Mouse (Mus musculus): ENCODE results near the gene Pde4d. TPM values are rescaled to one million over a fixed set of nuclear protein-coding genes. Genes with fewer than 3 reads are reported as not detected.

The Pde4d gene
- polyA plus RNA-seq, 1 experiment from 2014 or later, result 32.1 TPM

DNA sequence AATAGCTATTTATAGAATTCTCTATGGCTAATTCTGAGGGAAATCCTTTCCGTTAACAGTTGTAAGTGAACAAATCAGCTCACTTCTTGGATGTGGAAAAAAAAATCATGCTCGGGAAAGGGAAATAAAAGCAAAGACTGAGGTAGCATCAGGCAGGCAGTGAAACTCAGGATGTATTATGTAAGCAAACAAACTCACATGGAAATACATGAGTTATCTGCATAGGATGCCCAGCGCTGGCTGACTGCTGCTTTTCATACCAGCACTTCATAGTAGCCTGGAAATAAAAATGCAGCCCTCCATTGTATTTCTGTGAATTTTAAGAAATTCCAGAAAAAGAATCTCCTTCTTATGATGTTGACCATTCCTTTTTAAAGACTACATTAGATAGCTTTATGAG is 1237.2 kb downstream of the Pde4d start:
- no peak overlapping the region for H3K27ac ChIP-seq (ENCODE audit: low read depth, low read length)
- no peak overlapping the region for H3K9ac ChIP-seq (replicated peaks; ENCODE audit: low read depth, low read length)
- no peak overlapping the region for H3K4me3 ChIP-seq (ENCODE audit: low read depth, low read length)
- 0 out of 2 replicates have a peak, but pooled peaks cover 4% of the 10 kb centered on the region for H3K4me1 ChIP-seq (ENCODE audit: control insufficient read depth, insufficient read depth, low read length)
- H3K9me3 ChIP-seq (ENCODE audit: control insufficient read depth, low read length), result no peaks in the 10 kb centered on the region
- no peaks in the 10 kb centered on the region for H3K27me3 ChIP-seq (ENCODE audit: control insufficient read depth, insufficient read depth, low read length)
- H3K4me2 ChIP-seq (ENCODE audit: low read depth, low read length), result no peak overlapping the region
- 60% methylated on average over 3 of the region's 3 CpGs for WGBS
- H3K36me3 ChIP-seq (ENCODE audit: control insufficient read depth, insufficient read depth, low read length), result no peaks in the 10 kb centered on the region
- no peak for ATAC-seq (ENCODE audit: low read depth)

DNA sequence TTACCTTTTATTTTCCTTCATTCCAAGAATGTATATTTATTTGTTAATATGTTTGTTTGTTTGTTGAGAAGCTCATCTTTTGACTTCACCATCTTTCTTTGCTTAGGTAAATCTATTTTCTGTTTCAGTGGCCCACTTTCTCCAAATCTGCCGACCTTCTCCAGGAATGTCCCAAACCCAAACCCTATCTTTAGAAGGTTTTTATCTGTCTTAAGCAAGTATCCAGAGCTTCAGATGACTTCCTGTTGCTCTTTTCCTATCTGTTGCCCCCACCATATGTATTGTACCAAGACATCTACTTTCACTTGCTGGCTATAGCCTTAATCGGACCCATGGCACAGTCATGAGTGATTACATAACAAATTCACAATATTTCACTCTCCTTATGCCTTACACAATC is 1238.4 kb downstream of the Pde4d start:
- Histone ChIP-seq H3K36me3 (ENCODE audit: control insufficient read depth, insufficient read depth, low read length) (no peaks in the 10 kb centered on the region), H3K27ac (ENCODE audit: low read depth, low read length) (no peak overlapping the region), H3K4me3 (ENCODE audit: low read depth, low read length) (no peak overlapping the region), H3K9ac (replicated peaks; ENCODE audit: low read depth, low read length) (no peak overlapping the region), H3K4me2 (ENCODE audit: low read depth, low read length) (no peak overlapping the region), H3K4me1 (ENCODE audit: control insufficient read depth, insufficient read depth, low read length) (0 out of 2 replicates have a peak, but pooled peaks cover 4% of the 10 kb centered on the region), H3K27me3 (ENCODE audit: control insufficient read depth, insufficient read depth, low read length) (no peaks in the 10 kb centered on the region), H3K9me3 (ENCODE audit: control insufficient read depth, low read length) (no peaks in the 10 kb centered on the region)
- WGBS, result 89% methylated on average over 2 of the region's 2 CpGs
- ATAC-seq (ENCODE audit: low read depth), result no peak

DNA sequence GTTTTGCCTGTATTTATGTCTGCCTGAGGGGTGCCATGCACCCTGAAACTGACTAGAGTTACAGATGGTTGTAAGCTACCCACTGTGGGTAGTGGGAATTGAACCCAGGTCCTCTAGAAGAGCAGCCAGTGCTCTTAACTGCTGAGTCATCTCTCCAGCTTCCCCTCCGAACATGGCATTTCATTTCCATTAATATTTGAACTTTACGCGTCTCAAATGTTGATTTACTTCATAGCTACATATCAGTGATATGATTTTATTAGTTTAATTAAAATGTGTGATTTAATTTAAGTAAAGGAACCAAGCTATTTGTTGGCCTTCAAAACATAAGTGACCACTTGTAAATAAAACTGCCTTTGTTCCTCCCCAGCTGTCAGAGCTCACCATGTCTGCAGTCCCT is 1239.4 kb downstream of the Pde4d start:
- Histone ChIP-seq H3K9me3 (ENCODE audit: control insufficient read depth, low read length) (no peaks in the 10 kb centered on the region), H3K4me2 (ENCODE audit: low read depth, low read length) (no peak overlapping the region), H3K9ac (replicated peaks; ENCODE audit: low read depth, low read length) (no peak overlapping the region), H3K36me3 (ENCODE audit: control insufficient read depth, insufficient read depth, low read length) (no peaks in the 10 kb centered on the region), H3K4me3 (ENCODE audit: low read depth, low read length) (no peak overlapping the region), H3K27ac (ENCODE audit: low read depth, low read length) (no peak overlapping the region), H3K27me3 (ENCODE audit: control insufficient read depth, insufficient read depth, low read length) (no peaks in the 10 kb centered on the region), H3K4me1 (ENCODE audit: control insufficient read depth, insufficient read depth, low read length) (0 out of 2 replicates have a peak, but pooled peaks cover 4% of the 10 kb centered on the region)
- WGBS, result 92% methylated on average over 3 of the region's 3 CpGs
- ATAC-seq (ENCODE audit: low read depth), result no peak

DNA sequence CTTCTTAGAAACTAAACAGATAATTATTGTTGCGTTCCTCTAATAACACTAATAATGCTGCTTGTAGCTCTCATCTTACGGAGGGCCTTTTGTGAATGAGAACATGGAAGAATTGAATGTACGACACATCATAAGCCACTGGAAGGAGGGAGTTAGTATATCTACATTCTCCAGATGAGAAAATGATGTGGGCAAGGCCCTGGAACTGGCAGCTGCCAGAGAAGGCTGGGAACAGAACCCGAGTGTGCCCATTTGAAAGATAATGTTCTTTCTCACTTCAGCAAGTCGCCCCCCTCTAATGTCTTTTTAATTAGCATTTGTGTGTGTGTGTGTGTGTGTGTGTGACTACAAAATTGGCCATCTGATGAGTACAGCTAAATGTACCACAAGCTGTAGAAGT is 1240.8 kb downstream of the Pde4d start:
- Histone ChIP-seq H3K9me3 (ENCODE audit: control insufficient read depth, low read length) (no peaks in the 10 kb centered on the region), H3K9ac (replicated peaks; ENCODE audit: low read depth, low read length) (no peak overlapping the region), H3K27me3 (ENCODE audit: control insufficient read depth, insufficient read depth, low read length) (no peaks in the 10 kb centered on the region), H3K27ac (ENCODE audit: low read depth, low read length) (no peak overlapping the region), H3K4me2 (ENCODE audit: low read depth, low read length) (no peak overlapping the region), H3K36me3 (ENCODE audit: control insufficient read depth, insufficient read depth, low read length) (no peaks in the 10 kb centered on the region), H3K4me3 (ENCODE audit: low read depth, low read length) (no peak overlapping the region), H3K4me1 (ENCODE audit: control insufficient read depth, insufficient read depth, low read length) (no peaks in the 10 kb centered on the region)
- WGBS, result 75% methylated on average over 5 of the region's 5 CpGs
- ATAC-seq (ENCODE audit: low read depth), result no peak

DNA sequence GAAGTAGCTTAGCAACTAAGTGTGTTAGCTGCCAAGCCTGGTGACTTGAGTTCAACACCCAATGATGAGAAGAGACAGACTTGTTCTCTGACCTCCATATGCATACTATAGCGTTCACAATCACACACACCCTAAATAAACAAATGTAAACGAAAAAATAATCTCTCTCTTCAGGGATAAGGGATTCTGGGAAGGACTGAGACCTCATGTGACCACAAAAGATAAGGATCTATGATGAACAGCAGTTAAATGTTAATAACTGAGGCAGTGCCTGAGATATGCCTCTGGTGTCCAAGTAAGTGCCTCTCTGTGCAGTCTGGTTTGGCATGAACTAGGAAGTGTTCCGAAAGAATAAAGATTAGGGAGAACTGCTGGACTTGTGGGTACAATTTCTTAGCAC is 1243.1 kb downstream of the Pde4d start:
- Histone ChIP-seq H3K4me2 (ENCODE audit: low read depth, low read length) (no peak overlapping the region), H3K9ac (replicated peaks; ENCODE audit: low read depth, low read length) (no peak overlapping the region), H3K36me3 (ENCODE audit: control insufficient read depth, insufficient read depth, low read length) (no peaks in the 10 kb centered on the region), H3K4me1 (ENCODE audit: control insufficient read depth, insufficient read depth, low read length) (no peaks in the 10 kb centered on the region), H3K27ac (ENCODE audit: low read depth, low read length) (no peak overlapping the region), H3K27me3 (ENCODE audit: control insufficient read depth, insufficient read depth, low read length) (no peaks in the 10 kb centered on the region), H3K9me3 (ENCODE audit: control insufficient read depth, low read length) (no peaks in the 10 kb centered on the region), H3K4me3 (ENCODE audit: low read depth, low read length) (no peak overlapping the region)
- 64% methylated on average over 3 of the region's 3 CpGs for WGBS
- no peak for ATAC-seq (ENCODE audit: low read depth)

DNA sequence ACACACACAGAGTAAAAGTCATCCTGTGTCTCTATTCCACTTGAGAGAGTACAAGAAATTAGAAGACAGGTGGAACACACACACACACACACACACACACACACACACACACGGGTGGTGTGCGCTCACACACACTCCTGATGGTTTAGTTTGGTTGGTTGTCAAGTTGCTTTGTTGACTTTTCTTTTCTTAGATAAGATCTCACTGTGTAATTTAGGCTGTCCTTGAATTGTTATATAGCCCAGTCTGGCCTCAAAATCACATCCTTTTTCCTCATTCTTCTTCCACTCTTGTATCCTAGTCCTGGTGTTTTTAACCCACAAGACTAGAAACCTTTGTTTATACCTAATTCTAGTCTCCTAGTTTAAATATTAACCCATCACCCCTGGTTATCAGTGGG is 1244.0 kb downstream of the Pde4d start:
- Histone ChIP-seq H3K9ac (replicated peaks; ENCODE audit: low read depth, low read length) (no peak overlapping the region), H3K27me3 (ENCODE audit: control insufficient read depth, insufficient read depth, low read length) (no peaks in the 10 kb centered on the region), H3K27ac (ENCODE audit: low read depth, low read length) (no peak overlapping the region), H3K4me3 (ENCODE audit: low read depth, low read length) (no peak overlapping the region), H3K36me3 (ENCODE audit: control insufficient read depth, insufficient read depth, low read length) (no peaks in the 10 kb centered on the region), H3K4me2 (ENCODE audit: low read depth, low read length) (no peak overlapping the region), H3K9me3 (ENCODE audit: control insufficient read depth, low read length) (no peaks in the 10 kb centered on the region), H3K4me1 (ENCODE audit: control insufficient read depth, insufficient read depth, low read length) (no peaks in the 10 kb centered on the region)
- 84% methylated on average over 2 of the region's 2 CpGs for WGBS
- no peak for ATAC-seq (ENCODE audit: low read depth)

DNA sequence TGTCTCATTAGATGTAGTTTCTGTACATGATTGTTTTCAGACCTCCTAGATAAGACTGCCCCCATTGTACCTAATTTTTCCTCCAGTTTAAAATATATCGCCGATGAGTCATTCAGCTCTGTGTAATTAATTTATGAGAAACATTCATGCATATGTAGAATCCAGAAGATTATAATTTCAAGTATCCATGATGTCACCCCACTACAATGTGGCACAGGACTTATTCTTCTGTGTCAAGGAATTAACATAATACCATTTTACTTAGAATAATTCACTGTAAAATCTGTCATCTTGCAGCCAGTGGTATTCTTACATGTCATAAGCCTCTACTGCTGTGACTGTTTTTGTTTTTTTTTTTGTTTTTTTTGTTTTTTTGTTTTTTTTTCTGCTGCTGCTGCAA is 1244.5 kb downstream of the Pde4d start:
- Histone ChIP-seq H3K9me3 (ENCODE audit: control insufficient read depth, low read length) (no peaks in the 10 kb centered on the region), H3K4me2 (ENCODE audit: low read depth, low read length) (no peak overlapping the region), H3K27ac (ENCODE audit: low read depth, low read length) (no peak overlapping the region), H3K9ac (replicated peaks; ENCODE audit: low read depth, low read length) (no peak overlapping the region), H3K36me3 (ENCODE audit: control insufficient read depth, insufficient read depth, low read length) (no peaks in the 10 kb centered on the region), H3K27me3 (ENCODE audit: control insufficient read depth, insufficient read depth, low read length) (no peaks in the 10 kb centered on the region), H3K4me3 (ENCODE audit: low read depth, low read length) (no peak overlapping the region), H3K4me1 (ENCODE audit: control insufficient read depth, insufficient read depth, low read length) (no peaks in the 10 kb centered on the region)
- no peak for ATAC-seq (ENCODE audit: low read depth)
- 79% methylated on average over 2 of the region's 2 CpGs for WGBS

DNA sequence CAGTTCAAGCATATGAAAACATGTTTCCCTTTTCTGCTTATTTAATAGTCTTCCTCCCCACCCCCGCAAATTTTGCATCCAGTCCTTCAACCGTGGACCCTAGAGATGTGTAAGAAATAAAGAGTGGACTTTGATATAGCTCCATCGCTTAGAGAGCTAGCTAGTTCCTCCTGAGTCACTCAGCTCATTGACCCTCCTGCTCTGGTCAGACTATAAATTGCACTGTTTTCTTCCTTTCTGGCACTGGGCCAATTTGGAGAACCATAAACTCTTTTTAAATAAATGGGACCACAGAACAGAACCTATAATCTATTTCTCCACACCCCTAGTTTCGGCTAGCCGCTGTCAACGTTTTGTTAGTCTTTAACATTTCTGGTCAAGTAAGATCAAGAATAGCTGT is 1245.3 kb downstream of the Pde4d start:
- H3K36me3 ChIP-seq (ENCODE audit: control insufficient read depth, insufficient read depth, low read length), result no peaks in the 10 kb centered on the region
- H3K27ac ChIP-seq (ENCODE audit: low read depth, low read length), result no peak overlapping the region
- ATAC-seq (ENCODE audit: low read depth), result no peak
- H3K4me3 ChIP-seq (ENCODE audit: low read depth, low read length), result no peak overlapping the region
- no peak overlapping the region for H3K4me2 ChIP-seq (ENCODE audit: low read depth, low read length)
- no peak overlapping the region for H3K9ac ChIP-seq (replicated peaks; ENCODE audit: low read depth, low read length)
- H3K9me3 ChIP-seq (ENCODE audit: control insufficient read depth, low read length), result no peaks in the 10 kb centered on the region
- WGBS, result 53% methylated on average over 6 of the region's 6 CpGs
- H3K27me3 ChIP-seq (ENCODE audit: control insufficient read depth, insufficient read depth, low read length), result no peaks in the 10 kb centered on the region
- no peaks in the 10 kb centered on the region for H3K4me1 ChIP-seq (ENCODE audit: control insufficient read depth, insufficient read depth, low read length)

DNA sequence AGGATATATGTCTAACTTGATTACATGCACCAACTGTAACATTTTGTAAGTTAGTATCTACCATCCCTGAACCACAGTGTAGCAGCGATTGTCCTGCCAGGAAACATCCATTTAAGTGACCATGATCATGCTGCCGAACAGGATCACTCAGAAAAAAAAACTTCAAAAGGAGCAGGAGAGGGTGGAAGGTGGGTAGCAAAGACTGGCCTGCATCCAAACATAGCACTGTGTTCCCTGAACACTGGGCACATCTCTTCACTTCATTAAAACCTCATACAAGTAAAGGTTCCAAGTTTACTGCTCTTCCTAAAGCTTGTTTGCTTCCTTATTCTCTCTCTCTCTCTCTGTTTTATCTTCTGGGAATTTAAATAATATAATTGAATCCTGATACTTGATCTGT is 1256.4 kb downstream of the Pde4d start:
- Histone ChIP-seq H3K4me2 (ENCODE audit: low read depth, low read length) (no peak overlapping the region), H3K9me3 (ENCODE audit: control insufficient read depth, low read length) (no peaks in the 10 kb centered on the region), H3K4me1 (ENCODE audit: control insufficient read depth, insufficient read depth, low read length) (no peaks in the 10 kb centered on the region), H3K27me3 (ENCODE audit: control insufficient read depth, insufficient read depth, low read length) (no peaks in the 10 kb centered on the region), H3K4me3 (ENCODE audit: low read depth, low read length) (no peak overlapping the region), H3K9ac (replicated peaks; ENCODE audit: low read depth, low read length) (no peak overlapping the region), H3K36me3 (ENCODE audit: control insufficient read depth, insufficient read depth, low read length) (no peaks in the 10 kb centered on the region), H3K27ac (ENCODE audit: low read depth, low read length) (no peak overlapping the region)
- 63% methylated on average over 2 of the region's 2 CpGs for WGBS
- no peak for ATAC-seq (ENCODE audit: low read depth)

DNA sequence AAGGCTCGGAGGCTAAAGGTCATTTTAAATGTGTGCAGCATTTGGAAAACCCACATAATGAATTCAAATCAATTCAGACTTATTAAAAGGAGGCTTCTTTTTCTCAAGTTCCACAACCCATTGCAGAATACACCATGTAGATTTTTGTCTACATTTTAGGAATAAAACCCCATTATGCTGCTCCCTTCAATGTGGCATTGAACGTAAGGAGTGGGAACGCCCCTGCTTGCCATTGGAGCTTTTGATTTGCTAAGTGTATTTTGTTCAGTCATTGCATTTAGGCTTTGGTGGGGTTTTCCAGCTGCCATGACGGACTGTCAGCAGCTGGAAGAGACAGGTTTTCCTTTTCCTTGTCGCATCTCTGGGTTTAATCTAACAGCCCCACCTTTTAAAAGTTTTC is 1256.8 kb downstream of the Pde4d start:
- no peaks in the 10 kb centered on the region for H3K36me3 ChIP-seq (ENCODE audit: control insufficient read depth, insufficient read depth, low read length)
- H3K4me1 ChIP-seq (ENCODE audit: control insufficient read depth, insufficient read depth, low read length), result no peaks in the 10 kb centered on the region
- WGBS, result 69% methylated on average over 5 of the region's 5 CpGs
- H3K27ac ChIP-seq (ENCODE audit: low read depth, low read length), result no peak overlapping the region
- H3K27me3 ChIP-seq (ENCODE audit: control insufficient read depth, insufficient read depth, low read length), result no peaks in the 10 kb centered on the region
- ATAC-seq (ENCODE audit: low read depth), result no peak
- no peak overlapping the region for H3K4me2 ChIP-seq (ENCODE audit: low read depth, low read length)
- H3K9me3 ChIP-seq (ENCODE audit: control insufficient read depth, low read length), result no peaks in the 10 kb centered on the region
- no peak overlapping the region for H3K9ac ChIP-seq (replicated peaks; ENCODE audit: low read depth, low read length)
- no peak overlapping the region for H3K4me3 ChIP-seq (ENCODE audit: low read depth, low read length)

Measured in neural tube, embryonic 14.5 days (tissue).